Mouse (Mus musculus): ENCODE results near the gene Cldn6.

- TF ChIP-seq POLR2A (IDR thresholded peaks at IDR 0.05; ENCODE audit: extremely low read depth, insufficient read depth, low read length) (no peak), CTCF (IDR thresholded peaks at IDR 0.05; ENCODE audit: low read depth, low read length) (no peak)
Measured at GRCm38 (mm10) chr17:23674271-23674952, 4.6 kb upstream of the Cldn6 start.
